Mouse (Mus musculus): ENCODE data around the gene Sh3glb1.

The Sh3glb1 gene

GRCm38 (mm10) chr3:144669944-144670874, 49.9 kb downstream of the Sh3glb1 start:
- no peak for DNase-seq (ENCODE audit: low spot score in 2 of 2)

- DNase-seq (ENCODE audit: low spot score in 2 of 2): no peak
Measured at GRCm38 (mm10) chr3:144669457-144669864, 50.7 kb downstream of the Sh3glb1 start.

GRCm38 (mm10) chr3:144668949-144669348, 51.2 kb downstream of the Sh3glb1 start:
- DNase-seq (ENCODE audit: low spot score in 2 of 2): no peak

GRCm38 (mm10) chr3:144668039-144668438, 52.1 kb downstream of the Sh3glb1 start:
- no peak for DNase-seq (ENCODE audit: low spot score in 2 of 2)

- DNase-seq (ENCODE audit: low spot score in 2 of 2): no peak
Measured at GRCm38 (mm10) chr3:144664363-144665299, 55.5 kb downstream of the Sh3glb1 start.

GRCm38 (mm10) chr3:144663415-144664093, 56.6 kb downstream of the Sh3glb1 start:
- DNase-seq (ENCODE audit: low spot score in 2 of 2): no peak

GRCm38 (mm10) chr3:144662215-144662852, 57.8 kb downstream of the Sh3glb1 start:
- no peak for DNase-seq (ENCODE audit: low spot score in 2 of 2)

- no peak for DNase-seq (ENCODE audit: low spot score in 2 of 2)
Measured at GRCm38 (mm10) chr3:144661439-144661838, 58.7 kb downstream of the Sh3glb1 start.

GRCm38 (mm10) chr3:144644202-144644601, 75.9 kb downstream of the Sh3glb1 start:
- no peak for DNase-seq (ENCODE audit: low spot score in 2 of 2)

GRCm38 (mm10) chr3:144643301-144643871, 76.7 kb downstream of the Sh3glb1 start:
- DNase-seq (ENCODE audit: low spot score in 2 of 2): peak in 1 of 2 experiments; percentile 36

GRCm38 (mm10) chr3:144642141-144642540, 78.0 kb downstream of the Sh3glb1 start:
- no peak for DNase-seq (ENCODE audit: low spot score in 2 of 2)

- DNase-seq (ENCODE audit: low spot score in 2 of 2): no peak
Measured at GRCm38 (mm10) chr3:144640033-144640432, 80.1 kb downstream of the Sh3glb1 start.

GRCm38 (mm10) chr3:144639387-144639786, 80.7 kb downstream of the Sh3glb1 start:
- DNase-seq (ENCODE audit: low spot score in 2 of 2): no peak

- no peak for DNase-seq (ENCODE audit: low spot score in 2 of 2)
Measured at GRCm38 (mm10) chr3:144638110-144638509, 82.0 kb downstream of the Sh3glb1 start.

GRCm38 (mm10) chr3:144635236-144635635, 84.9 kb downstream of the Sh3glb1 start:
- DNase-seq (ENCODE audit: low spot score in 2 of 2): no peak

All from right cerebral cortex, postnatal 36 days (tissue).